Mouse (Mus musculus): ENCODE measurements around the gene Chst12.

Chst12 gene

DNA sequence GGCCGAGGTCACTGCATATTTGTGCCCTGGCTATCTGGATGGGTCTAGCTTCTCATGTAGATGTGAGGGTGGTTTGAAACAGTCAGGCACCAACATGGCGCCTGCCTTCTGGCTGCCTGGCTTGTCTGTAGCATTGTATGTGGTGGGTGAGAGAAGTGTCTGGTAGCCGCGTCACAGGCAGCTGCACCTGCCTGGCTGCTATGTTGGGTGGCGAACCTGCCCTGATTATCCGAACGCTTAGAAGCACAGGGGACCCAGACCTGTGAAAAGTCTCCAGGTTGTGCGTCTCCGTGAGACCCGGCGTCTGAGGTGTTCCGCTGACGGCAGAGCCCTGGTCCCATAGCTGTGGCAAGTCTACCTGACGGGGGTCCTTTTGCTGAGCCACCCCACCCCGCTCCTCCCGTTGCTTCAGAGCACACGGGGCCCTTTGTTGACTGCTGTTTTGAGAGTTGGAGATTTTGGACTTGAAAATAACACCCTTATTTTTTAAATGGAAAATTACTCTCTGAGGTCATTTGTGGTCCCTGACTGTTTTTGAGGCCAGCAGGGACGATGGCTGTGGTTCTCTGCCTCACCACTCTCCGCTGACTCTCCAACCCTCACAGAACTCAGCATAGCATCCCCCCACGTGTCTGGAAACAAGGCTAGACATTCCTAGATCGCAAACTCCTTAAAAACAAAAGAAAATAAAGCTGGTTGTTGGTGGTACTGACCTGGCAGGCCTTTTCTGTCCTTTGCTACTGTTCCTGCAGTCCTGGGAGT is 12.0 kb downstream of the Chst12 start:
- in situ Hi-C loops (cut with MboI, MseI) = no loop called here

DNA sequence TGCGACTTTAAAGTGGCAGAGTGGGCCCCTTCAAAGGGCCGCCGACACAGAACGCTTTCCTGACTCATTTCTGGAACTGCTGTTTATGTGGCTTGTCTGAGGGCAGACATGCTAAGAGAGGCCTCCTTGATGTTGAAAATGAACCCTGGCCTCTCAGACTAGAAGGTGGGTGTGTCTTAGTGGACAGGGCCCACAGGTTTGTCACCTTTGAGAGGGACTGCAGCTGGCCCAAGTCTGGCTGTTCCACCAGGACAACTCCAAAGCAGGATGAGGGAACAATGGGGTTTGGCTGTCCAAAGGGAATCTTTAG is 12.5 kb downstream of the Chst12 start:
- in situ Hi-C loops (cut with MboI, MseI) = no loop called here

DNA sequence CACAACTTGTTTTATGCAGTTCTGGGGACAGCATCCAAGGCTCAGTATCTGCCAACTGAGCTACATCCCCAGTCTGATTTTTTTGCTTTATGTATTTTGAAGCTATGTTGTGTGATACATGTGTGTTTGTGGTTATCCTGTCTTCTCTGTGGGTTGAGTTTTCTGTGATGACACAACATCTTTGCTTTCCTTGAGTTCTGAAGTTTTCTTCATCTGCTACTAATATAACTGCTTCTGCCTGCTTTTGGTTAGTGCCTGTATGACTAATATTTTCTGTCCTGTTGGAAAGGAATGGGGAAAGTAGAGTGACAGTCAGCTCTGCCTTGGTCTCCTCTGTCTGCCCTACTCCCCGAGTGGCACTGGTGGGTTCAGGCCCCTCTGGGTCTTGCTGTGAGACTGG is 15.8 kb downstream of the Chst12 start:
- in situ Hi-C loops (cut with MboI, MseI) = no loop called here

DNA sequence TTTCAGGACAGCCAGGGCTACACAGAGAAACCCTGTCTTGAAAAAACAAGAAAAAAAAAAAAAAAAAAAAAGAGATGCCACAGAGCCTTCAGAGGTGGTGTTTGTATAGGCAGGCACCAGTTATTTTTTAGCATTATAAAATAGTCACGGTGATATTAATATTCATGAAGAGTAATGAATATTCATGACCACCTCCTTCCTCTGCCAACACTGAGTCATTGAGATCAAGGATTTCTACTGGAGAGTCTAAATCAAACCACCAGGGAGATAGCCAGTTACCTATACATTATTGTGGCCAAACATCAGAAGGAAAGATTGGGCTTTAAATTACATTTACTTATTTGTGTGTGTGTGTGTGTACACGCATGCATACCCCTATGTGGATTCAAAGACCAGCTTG is 21.4 kb downstream of the Chst12 start:
- in situ Hi-C loops (cut with MboI, MseI) = no loop called here

DNA sequence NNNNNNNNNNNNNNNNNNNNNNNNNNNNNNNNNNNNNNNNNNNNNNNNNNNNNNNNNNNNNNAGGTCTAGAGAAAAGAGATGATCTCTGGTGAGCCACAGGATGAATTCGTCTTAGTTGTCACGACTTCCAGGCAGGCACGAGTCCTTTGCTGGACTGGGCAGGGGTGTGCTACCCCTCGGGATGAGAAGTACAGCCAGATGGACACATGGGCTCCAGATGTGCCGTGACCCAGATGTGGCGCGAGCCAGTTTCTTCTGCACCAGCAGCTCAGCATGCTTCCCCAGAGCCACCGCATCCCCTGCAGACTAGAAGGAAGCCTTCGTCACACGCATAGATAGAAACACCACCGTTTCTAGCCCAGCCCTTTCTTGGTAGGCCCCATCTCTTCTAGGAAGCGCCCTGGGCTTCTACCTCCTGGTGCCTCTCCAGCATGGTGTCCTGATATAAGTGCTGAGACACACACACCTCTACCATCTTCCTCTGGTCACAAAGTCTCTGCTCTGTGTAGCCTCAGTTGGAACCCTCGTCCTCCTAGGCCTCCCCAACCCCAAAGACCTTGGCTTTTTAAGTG is 32.8 kb downstream of the Chst12 start:
- in situ Hi-C loops (cut with MboI, MseI) = loop anchor here (5.0 kb wide), 1 partner anchor 36 kb away; no protein-coding TSS in a partner anchor

DNA sequence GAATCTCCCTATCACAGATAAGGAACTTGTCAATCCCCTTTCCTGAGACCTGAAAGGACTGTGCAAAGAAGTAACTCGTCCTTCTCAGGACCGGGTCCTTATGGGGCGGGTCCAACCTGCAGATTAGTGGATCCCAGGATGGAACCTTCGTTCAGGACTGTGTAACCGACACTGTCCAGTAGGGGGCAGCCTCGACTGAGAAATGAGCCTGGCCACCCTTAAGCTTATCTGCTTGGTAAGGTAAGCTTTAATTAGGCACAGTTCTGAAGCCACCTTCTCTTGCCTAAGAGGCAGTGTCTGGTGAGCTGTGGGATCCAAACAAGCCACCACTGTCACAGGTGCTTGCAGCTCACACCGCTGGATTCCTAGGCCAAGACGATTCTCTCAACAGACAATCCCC is 34.8 kb downstream of the Chst12 start:
- in situ Hi-C loops (cut with MboI, MseI) = loop anchor here (5.0 kb wide), 3 partner anchors 73 to 142 kb away; no protein-coding TSS in a partner anchor

DNA sequence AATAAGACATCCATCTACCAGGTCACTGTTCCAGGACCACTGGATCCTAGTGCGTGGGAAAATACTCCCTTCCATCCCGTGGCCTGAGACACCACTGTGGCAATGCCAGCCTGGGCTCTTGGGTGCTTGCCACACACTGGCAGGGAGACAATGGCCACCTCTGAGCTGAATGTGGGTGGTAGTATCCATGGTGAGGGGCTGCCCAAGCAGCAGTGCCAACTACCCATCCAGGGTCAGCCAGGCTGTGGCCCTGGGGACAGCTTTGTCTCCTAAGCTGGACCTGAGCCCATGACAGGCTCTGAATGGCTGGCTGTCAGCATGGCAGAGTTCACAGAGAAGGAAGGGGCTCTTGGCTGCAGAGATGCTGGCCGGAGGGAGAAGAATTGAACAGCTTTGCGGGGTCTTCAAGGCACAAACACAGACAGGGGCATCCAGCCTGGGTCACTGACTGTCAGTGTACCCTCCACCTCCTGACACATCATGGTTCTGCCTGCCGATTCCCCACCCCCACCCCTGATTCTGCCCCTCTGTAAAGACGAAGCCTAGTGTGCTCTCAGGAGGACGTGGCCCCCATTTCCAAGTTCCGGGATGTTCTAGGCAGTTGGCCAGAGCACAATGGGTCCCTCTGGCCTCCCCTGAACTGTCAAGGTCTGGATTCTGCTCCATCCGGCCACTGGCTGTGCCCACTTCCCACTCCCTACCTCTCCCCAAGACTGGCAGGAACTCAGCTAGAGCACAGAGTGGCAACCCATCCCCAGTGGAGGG is 37.6 kb downstream of the Chst12 start:
- in situ Hi-C loops (cut with MboI, MseI) = loop anchor here (5.0 kb wide), 3 partner anchors 74 to 139 kb away; no protein-coding TSS in a partner anchor

DNA sequence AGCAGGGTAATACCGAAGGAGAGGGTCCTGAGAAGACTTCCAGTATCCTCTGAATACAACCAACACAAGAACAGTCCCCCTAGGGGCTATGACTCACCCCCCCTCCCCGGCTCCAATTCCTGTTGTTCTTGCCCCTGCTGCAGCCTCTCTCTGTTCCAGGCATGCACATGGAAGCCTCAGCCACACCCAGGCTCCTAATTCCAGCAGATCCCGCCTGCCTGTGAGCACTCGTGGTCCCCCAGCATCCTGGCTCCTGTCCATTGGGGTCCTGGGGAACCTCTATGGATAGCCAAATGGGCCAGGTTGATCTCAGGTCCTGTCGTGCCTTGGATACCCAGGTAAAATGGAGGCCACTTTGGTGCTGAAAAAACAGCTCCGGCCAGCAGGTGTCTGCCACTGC is 40.3 kb downstream of the Chst12 start:
- in situ Hi-C loops (cut with MboI, MseI) = no loop called here

DNA sequence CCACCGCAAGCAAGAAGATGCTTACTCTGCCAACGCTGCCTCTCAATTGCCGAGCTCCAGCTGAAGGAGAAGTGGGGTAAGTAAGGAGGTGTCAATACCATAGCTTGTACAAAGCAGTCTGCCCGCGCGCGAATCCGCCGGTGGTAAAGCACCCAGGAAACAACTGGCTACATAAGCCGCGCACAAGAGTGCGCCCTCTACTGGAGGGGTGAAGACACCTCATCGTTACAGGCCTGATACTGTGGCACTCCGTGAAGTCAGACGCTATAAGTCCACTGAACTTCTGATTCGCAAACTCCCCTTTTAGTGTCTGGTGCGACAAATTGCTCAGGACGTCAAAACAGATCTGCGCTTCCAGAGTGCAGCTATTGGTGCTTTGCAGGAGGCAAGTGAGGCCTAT is 41.0 kb downstream of the Chst12 start:
- in situ Hi-C loops (cut with MboI, MseI) = no loop called here

DNA sequence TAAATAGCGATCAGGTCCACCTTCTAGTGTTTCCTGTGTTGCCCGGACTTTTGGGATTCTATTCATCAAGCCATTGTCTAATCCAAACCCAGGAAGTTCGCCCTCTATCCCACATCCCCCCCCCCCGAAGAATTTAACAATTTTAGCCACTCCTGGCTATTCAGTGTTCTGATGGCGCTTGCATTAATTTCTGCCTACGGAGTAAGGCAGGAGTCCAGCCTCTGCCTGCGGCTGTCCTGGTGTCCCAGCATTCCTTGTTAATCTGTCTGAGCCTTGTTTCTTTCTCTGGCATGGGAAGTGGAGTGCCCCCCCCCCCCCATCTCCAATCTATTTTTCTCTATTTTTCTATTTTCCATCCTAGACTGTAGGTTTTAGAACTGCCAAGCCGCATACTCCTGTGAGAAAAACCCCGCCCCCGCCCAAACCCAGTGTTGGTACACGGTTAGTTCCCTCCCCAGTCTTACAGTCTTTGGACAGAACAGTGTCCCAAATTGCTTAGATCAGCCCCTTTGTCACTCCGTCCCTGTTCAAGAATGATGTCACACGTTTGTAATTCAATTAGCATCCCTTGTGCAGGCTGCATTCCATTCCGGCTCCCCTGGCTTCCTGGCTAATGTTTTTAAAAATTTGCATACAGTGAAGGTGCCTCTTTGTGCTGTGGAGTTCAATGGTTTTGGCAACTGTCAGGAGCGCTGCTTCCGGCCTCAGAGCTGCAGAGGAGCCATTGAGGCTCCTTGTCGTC is 44.1 kb downstream of the Chst12 start:
- in situ Hi-C loops (cut with MboI, MseI) = no loop called here

DNA sequence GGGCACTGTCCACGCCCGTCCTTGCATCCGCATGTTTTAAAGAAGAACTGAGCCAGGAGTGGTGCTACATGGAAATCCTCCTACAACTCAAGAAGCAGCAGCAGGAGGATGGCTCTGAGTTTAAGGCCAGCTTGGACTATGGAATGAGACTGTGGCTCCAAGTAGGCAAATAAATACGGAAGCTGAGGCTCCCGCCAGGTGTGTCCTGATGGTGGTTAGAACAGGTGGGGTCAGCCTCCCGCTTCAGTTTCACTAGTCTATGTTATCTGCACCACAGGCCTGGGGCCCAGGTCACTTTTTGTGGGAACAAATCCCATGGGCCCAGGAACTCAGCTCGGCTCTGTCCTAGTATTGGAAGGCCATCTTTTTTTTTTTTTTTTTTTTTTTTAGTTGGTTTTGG is 48.4 kb downstream of the Chst12 start:
- in situ Hi-C loops (cut with MboI, MseI) = no loop called here

DNA sequence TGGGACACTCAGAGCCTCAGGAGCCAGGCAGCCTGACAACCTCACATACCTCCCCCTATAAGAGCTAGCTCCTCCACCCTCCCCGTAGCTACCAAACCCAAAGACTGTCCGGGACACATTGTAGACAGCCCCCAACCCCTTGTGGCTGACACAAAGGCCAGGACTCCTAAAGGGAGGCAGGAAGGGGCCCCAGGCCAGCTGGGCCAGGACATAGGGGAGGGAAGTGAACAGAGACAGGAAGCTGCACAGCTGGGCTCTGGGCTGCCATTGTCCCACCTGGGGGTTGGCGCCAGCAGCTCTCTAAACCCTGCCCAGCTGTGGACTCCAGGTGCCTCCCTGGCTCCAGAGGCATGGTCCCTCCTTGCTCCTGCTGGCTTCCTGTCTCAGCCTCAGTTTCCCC is 51.5 kb downstream of the Chst12 start:
- in situ Hi-C loops (cut with MboI, MseI) = no loop called here

DNA sequence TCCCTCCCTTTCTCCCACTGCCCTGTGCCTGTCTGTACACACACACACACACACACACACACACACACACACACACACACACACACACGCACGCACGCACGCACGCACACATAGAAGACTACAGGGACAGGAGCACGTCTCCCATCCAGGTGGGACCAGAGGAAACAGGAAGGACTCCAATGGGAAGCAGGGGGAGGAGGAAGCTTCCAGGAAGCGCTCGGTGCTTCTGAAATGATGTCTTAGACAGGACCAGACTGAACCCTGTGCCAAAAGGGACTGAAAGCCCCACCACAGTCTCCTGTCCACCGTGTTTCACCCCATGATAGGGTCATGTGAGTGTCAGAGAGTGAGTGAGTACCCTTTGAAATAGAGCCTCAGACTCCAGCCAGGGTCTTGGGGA is 57.3 kb downstream of the Chst12 start:
- in situ Hi-C loops (cut with MboI, MseI) = loop anchor here (10.0 kb wide), 1 partner anchor 512 kb away; no protein-coding TSS in a partner anchor

DNA sequence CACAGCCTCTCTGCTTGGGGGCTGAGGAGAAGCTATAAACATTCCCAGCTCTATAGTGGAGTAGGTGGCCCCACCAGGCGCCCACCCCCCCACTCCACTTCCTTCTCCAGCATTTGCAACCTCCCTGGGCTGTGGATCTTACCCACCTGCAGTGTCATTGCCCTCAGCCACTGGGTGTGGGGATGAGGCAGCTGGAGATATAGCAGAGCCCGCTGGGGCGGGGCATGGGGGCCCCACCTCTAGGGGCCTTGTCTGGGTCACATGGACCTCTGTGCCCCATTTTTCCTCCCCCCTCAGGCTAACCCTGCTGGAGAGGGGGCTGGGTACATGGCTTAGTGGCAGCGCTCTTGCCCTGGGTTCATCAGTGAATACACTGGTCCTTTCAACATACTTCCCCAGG is 59.5 kb downstream of the Chst12 start, which contains the start of gene Grifin:
TSS of gene Grifin (minus strand) at position 176 of the 400 bp plus-strand sequence.
- in situ Hi-C loops (cut with MboI, MseI) = loop anchor here (5.0 to 10.0 kb wide), 2 partner anchors 47 to 510 kb away; no protein-coding TSS in a partner anchor

DNA sequence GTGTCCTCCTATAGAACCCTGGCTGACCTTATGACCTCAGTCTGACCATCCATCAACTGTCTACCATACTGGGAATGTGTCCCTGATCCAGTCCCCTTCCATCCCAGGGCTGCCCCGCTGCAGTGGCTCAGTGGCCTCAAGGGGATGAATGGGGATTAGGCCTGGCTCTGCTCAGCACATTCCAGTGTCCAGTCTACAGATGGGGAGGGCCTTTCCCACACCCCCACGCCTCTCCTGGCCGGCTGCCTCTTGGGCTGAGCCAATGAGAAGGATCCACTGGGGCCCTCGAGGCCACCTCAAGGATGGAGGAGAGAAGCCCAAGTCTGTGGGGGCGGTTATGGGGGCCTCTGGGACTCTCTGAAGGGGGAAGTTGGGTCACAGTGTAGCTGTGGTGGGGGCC is 60.1 kb downstream of the Chst12 start:
- in situ Hi-C loops (cut with MboI, MseI) = loop anchor here (5.0 to 10.0 kb wide), 2 partner anchors 47 to 509 kb away; no protein-coding TSS in a partner anchor

DNA sequence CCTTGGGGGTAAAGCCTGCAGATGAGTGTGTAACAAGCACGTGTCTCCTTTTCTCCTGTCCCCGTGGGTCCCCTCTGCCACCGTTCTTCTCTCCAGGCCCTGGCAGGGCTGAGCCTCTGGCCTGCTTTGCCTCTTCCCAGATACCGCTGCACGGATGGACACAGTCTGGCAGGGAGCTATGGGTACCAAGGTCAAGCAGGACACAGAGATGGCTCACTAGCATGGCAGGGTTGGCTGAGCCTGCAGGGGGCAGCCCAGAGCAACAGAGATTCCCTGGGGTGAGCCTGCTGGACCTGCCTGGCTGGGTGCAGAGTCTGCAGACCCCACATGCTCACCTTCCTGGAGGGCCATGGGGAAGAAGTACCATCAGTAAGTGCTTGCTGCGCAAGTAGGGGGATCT is 60.5 kb downstream of the Chst12 start:
- in situ Hi-C loops (cut with MboI, MseI) = loop anchor here (5.0 to 10.0 kb wide), 2 partner anchors 46 to 509 kb away; no protein-coding TSS in a partner anchor

DNA sequence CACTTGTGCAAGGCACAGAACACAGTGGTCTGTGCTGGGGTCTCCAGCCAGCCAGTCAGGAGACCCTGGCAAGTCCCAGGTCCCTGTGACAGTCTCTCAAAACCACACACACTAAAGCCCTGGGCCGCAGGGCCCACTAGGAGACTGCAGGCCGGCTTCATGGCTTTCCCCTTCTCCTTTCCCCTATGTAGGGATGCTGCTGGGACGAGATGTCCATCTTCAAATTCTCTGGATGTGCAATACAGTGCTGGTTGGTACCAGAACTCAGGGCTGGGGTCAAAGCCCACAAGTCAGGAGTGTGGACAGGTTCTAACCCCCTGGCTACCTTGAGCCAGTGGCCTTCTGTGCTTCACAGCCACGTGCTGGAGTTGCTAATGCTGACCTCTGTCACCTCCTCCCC is 60.9 kb downstream of the Chst12 start:
- in situ Hi-C loops (cut with MboI, MseI) = loop anchor here (5.0 to 10.0 kb wide), 2 partner anchors 46 to 509 kb away; no protein-coding TSS in a partner anchor

DNA sequence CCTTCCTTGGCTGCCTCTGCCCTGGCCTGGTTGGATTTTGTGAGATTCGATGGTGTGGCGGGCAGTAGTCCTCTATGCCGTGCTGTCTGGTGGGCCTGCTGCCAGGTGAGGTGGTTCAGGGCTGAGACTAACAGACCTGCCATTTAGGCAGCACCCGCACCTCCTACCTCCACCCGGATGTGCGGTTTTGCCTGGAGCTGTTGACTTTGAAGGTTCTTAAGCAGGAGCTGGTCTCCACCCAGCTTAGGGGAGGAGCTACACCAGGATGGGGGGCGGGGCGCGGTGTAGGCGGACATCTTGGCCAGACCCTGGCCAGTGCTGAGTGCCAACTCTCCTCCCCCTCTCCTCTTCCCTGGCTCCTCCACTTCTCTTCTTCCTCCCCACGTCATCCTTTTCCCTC is 62.0 kb downstream of the Chst12 start:
- in situ Hi-C loops (cut with MboI, MseI) = loop anchor here (5.0 to 10.0 kb wide), 2 partner anchors 45 to 507 kb away; no protein-coding TSS in a partner anchor

DNA sequence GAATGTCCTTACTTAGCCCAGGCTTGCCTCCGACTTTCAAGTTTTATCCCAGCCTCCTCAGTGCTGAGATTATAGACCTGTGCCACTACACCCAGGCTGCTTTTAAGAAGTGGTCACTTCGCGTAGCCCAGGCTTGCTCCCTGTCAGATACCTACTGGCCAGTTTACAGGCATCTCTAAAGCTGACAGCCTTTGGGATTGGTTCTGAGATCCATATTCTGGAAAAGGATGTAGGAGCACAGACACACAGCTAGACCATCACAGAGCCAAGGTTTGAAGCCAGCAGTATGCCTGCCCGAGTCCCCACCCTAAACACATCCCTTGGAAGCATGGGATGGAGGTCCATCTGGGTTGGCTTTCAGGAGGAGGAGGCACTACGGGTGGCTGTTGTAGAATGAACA is 62.4 kb downstream of the Chst12 start:
- in situ Hi-C loops (cut with MboI, MseI) = loop anchor here (5.0 to 10.0 kb wide), 2 partner anchors 45 to 507 kb away; no protein-coding TSS in a partner anchor

DNA sequence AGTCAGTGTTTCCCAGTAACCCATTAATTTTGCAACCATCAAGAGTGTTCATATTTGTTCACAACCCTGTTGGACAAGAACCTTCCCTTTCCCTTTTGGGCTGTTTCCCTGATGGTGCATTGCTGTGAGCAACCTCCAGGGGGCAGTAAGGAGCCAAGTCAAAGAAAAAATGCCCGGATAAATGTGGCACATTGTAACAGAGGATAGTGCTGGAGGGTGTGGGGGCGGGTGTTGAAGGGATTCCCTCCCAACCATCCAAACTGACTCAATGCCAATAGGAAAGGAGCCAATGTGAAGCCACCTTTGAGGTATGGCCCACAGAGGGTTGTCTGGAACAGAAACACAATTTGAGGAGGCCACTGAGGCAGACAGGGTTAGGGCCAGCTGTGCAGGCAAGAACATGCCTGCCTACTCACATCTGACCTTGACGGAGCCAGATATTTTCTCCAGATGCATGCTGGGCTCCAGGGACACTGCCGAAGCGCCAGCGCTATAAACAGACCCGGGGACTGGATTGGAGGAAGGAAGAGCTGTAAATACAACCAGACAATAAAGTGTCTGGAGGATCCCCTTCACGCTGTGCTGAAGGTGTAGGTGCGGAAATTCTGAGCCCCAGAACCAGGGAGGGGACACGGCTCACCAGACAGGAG is 63.1 kb downstream of the Chst12 start:
- in situ Hi-C loops (cut with MboI, MseI) = loop anchor here (5.0 to 10.0 kb wide), 2 partner anchors 44 to 506 kb away; no protein-coding TSS in a partner anchor
